Mouse (Mus musculus) megakaryocyte-erythroid progenitor cell, adult 5 weeks (primary cell): Measurements from ENCODE around the gene Rlbp1. TPM values are rescaled to one million over a fixed set of nuclear protein-coding genes. Genes with fewer than 3 reads are reported as not detected.

Source experiments
- polyA plus RNA-seq: library from polyadenylated mRNA; stranded (reverse); fragments of >175 nt; gene quantifications from 2 replicates; pipeline ENCODE4 v1.2.3, GENCODE M21; 2012

Gene Rlbp1
- not detected in 2 replicates for polyA plus RNA-seq

DNA sequence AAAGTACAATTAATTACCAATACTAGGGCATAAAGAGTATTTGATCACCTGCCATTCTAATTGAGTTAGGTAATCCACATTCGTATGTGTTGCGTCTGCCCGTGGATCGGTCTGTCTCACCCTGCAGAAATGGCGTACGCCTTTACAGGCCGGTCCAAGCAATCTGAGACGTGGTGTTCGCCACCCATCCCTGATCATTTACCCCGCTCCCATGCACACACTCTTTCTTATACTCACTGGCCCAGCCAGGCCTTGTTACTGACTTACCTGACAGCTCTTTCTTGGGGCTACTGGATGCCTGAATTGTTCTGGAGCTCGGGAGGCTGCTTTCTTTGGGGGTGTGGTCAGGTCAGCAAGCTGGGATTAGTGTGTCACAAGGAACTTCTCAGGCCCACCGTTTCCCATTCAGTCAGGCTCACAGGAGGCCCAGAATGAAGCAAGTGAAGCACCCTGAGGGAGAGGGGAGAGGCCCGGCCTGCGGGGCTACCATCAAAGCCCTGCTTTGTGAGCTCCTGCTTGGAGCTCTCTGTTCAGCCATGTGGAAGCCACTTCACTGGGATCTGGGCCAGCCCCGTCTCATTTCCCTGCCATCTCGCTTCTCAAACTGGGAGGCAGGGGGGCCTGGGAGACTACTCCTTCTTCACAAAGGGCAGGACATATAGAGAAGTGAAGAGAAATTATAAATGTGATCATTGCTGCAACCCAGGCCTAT lies at the start of gene Rlbp1:
Rlbp1 (minus strand) TSS at position 627 of the 712 bp plus-strand sequence.

GRCm38 (mm10) chr7:79391883-79392649 lies 5.2 kb upstream of the Rlbp1 start, which contains the start of gene Fanci:
TSS of gene Fanci (plus strand) at chr7:79391929.

Other genes starting within 250 kb of the Rlbp1 start
- 57.6 and 69.5 TPM in 2 replicates for gene Mfge8, start 238.0 kb downstream of the Rlbp1 start, polyA plus RNA-seq
- gene Abhd2, start 113.8 kb downstream of the Rlbp1 start, polyA plus RNA-seq = 12.0 and 13.8 TPM in 2 replicates
- 0.76 and 1.0 TPM in 2 replicates for gene Fanci, start 4.9 kb upstream of the Rlbp1 start, polyA plus RNA-seq
- gene Polg, start 79.3 kb upstream of the Rlbp1 start, polyA plus RNA-seq = 33.9 and 35.0 TPM in 2 replicates
- gene Rhcg, start 230.6 kb upstream of the Rlbp1 start, polyA plus RNA-seq = 1.5 and 2.1 TPM in 2 replicates